Mouse (Mus musculus): Measurements from ENCODE around the gene Psip1. TPM values are rescaled to one million over a fixed set of nuclear protein-coding genes. Genes with fewer than 3 reads are reported as not detected.
"Not testable (repeated sequence)": the region's sequence is repeated elsewhere in the genome, so short reads cannot be mapped to it uniquely, and the experiment has no call there.

Psip1 gene
- polyA plus RNA-seq, 1 experiment from 2014 or later: 138 TPM

DNA sequence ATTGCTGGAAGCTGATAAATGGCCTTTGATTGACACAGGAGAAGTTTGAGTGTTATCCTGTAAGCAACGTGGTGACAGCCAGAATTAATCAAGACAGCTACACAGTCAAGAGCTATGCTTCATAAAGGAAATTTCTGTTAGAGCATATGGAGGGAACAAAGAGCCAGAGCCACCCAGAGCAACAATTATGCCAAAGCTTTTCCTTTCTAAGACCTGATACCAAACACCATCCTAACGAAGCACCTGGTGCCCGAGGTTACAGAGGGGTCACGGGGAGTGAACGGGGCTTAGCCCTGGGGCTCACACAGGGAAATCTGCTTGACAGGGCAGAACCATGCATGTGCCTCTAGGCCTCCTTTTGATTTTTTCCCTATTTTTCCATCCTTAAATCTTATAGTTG lies 35.8 kb upstream of the Psip1 start:
- Histone ChIP-seq H3K4me3 (replicated peaks) (no peak overlapping the region), H3K9me3 (replicated peaks) (no peaks in the 10 kb centered on the region), H3K36me3 (no peaks in the 10 kb centered on the region), H3K27me3 (no peaks in the 10 kb centered on the region), H3K4me1 (peaks cover 9% of the 10 kb centered on the region; the same call in 1 of the 2 replicates), H3K4me2 (replicated peaks) (no peak overlapping the region), H3K9ac (no peak overlapping the region), H3K27ac (replicated peaks) (no peak overlapping the region)
- no peak for ATAC-seq (ENCODE audit: insufficient number of reproducible peaks, low FRiP score, low TSS enrichment, low read depth)
- 24% methylated on average over 5 of the region's 5 CpGs for WGBS

DNA sequence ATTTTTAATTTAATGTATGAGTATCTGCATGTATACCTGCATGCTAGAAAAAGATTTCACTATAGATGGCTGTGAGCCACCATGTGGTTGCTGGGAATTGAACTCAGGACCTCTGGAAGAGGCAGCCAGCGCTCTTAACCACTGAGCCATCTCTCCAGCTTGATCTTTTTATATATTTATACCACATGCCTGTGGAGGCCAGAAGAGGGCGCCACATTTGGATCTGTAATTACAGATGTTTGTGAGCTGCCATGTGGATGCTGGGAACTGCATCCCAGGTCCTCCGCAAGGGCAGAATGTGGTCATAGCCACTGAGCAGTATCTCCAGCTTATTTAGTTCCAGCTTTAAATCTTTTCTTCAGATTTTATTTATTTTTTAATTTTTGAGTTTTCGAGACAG lies 34.0 kb upstream of the Psip1 start:
- H3K4me3 ChIP-seq (replicated peaks): no peak overlapping the region
- peaks cover 4% of the 10 kb centered on the region; the same call in 1 of the 2 replicates for H3K4me1 ChIP-seq
- H3K4me2 ChIP-seq (replicated peaks): no peak overlapping the region
- ATAC-seq (ENCODE audit: insufficient number of reproducible peaks, low FRiP score, low TSS enrichment, low read depth): no peak
- H3K36me3 ChIP-seq: no peaks in the 10 kb centered on the region
- no peak overlapping the region for H3K27ac ChIP-seq (replicated peaks)
- 83% methylated on average over 4 of the region's 4 CpGs for WGBS
- H3K27me3 ChIP-seq: no peaks in the 10 kb centered on the region
- H3K9ac ChIP-seq: no peak overlapping the region
- H3K9me3 ChIP-seq (replicated peaks): no peaks in the 10 kb centered on the region

DNA sequence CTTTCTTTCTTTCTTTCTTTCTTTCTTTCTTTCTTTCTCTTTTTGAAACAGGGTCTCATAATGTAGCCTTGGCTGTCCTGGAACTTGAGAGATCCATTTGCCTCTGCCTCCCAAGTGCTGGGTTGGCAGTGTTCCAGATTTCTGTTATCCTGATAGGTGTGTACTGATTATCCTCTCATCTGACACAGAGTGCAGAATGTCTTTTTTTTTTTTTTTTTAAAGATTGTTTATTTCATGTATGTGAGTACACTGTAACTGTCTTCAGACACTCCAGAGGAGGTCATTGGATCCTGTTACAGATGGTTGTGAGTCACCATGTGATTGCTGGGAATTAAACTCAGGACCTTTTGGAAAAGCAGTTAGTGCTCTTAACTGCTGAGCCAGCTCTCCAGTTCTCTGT lies 33.5 kb upstream of the Psip1 start:
- Histone ChIP-seq H3K4me2 (replicated peaks) (no peak overlapping the region), H3K4me3 (replicated peaks) (no peak overlapping the region), H3K4me1 (peaks cover 4% of the 10 kb centered on the region; the same call in 1 of the 2 replicates), H3K27me3 (no peaks in the 10 kb centered on the region), H3K36me3 (no peaks in the 10 kb centered on the region), H3K9me3 (replicated peaks) (no peaks in the 10 kb centered on the region), H3K9ac (no peak overlapping the region), H3K27ac (replicated peaks) (no peak overlapping the region)
- no peak for ATAC-seq (ENCODE audit: insufficient number of reproducible peaks, low FRiP score, low TSS enrichment, low read depth)

DNA sequence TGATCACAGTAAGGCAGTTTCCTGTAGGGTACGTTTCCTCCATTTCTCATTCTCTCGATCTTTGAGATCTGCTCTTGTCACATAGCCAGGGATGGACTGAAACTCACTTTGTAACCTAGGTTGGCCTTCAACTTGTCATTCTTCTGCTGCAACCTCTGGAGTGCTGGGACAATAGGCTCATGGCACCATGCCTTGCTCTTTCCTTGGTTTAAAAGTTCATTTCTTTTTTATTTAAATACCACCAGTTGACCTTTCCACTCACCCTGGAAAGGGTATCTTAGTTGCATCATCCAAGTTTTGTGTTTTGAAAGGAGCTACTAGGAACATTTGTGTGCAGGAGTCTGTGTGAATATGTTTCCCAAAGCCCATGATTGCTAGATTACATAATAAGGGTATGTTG lies 32.9 kb upstream of the Psip1 start:
- no peak overlapping the region for H3K4me2 ChIP-seq (replicated peaks)
- no peak overlapping the region for H3K9ac ChIP-seq
- no peak for ATAC-seq (ENCODE audit: insufficient number of reproducible peaks, low FRiP score, low TSS enrichment, low read depth)
- no peak overlapping the region for H3K27ac ChIP-seq (replicated peaks)
- 79% methylated on average over 2 of the region's 2 CpGs for WGBS
- no peaks in the 10 kb centered on the region for H3K9me3 ChIP-seq (replicated peaks)
- no peak overlapping the region for H3K4me3 ChIP-seq (replicated peaks)
- no peaks in the 10 kb centered on the region for H3K36me3 ChIP-seq
- H3K4me1 ChIP-seq: no peaks in the 10 kb centered on the region
- no peaks in the 10 kb centered on the region for H3K27me3 ChIP-seq

DNA sequence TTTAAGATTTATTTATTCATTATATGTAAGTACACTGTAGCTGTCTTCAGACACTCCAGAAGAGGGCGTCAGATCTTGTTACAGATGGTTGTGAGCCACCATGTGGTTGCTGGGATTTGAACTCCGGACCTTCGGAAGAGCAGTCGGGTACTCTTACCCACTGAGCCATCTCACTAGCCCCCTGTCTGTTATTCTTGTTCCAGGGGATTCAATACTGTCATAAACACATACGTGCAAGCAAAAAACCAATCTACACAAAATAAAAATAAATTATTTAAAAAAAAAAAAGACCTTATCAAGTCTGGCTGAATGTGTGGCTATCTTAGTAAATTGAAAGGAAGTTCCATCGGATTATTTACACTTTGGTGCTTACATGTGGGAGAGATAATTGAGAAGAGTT lies 29.9 kb upstream of the Psip1 start:
- WGBS: 89% methylated on average over 5 of the region's 6 CpGs
- not testable (repeated sequence) for H3K36me3 ChIP-seq

DNA sequence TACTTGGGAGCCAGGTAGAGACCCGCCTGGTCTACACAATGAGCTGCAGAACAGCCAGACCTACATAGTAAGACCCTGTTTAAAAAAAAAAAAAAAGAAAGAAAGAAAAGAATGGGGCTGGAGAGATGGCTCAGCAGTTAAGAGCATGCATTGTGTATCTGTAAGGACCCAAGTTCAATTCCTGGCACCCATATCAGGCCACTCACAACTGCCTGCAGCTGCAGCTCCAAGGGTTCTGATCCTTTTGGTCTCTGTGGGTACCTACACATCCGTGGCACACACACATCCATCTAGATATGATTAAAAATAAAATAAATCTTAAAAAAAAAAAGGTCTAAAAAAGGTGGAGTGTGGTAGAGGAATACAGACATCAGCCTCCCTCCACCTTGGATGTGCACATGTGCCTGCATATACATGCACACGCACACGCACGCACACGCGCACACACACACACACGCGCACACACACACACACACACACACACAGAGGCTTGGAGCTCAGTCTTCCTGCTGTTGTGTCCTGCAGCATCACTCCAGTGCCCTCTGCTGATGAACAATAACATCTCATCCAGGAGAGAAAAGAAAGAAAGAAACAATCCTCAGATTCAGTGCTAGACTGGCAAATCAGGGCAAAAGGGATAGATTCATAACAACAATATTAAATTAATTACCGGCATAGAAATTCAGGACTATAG lies 28.9 kb upstream of the Psip1 start:
- H3K9ac ChIP-seq: no peak overlapping the region
- no peaks in the 10 kb centered on the region for H3K9me3 ChIP-seq (replicated peaks)
- 87% methylated on average over 10 of the region's 10 CpGs for WGBS
- no peak overlapping the region for H3K27ac ChIP-seq (replicated peaks)
- H3K4me1 ChIP-seq: no peaks in the 10 kb centered on the region
- no peaks in the 10 kb centered on the region for H3K27me3 ChIP-seq
- H3K4me2 ChIP-seq (replicated peaks): no peak overlapping the region
- H3K36me3 ChIP-seq: no peaks in the 10 kb centered on the region
- H3K4me3 ChIP-seq (replicated peaks): no peak overlapping the region
- no peak for ATAC-seq (ENCODE audit: insufficient number of reproducible peaks, low FRiP score, low TSS enrichment, low read depth)

More for the DNA sequence above, 29.9 kb upstream of the Psip1 start:
- ATAC-seq (ENCODE audit: insufficient number of reproducible peaks, low FRiP score, low TSS enrichment, low read depth); H3K9me3 ChIP-seq (replicated peaks); H3K27me3 ChIP-seq; H3K9ac ChIP-seq; H3K4me2 ChIP-seq (replicated peaks); H3K27ac ChIP-seq (replicated peaks); H3K4me3 ChIP-seq (replicated peaks); H3K4me1 ChIP-seq: not testable (repeated sequence)

DNA sequence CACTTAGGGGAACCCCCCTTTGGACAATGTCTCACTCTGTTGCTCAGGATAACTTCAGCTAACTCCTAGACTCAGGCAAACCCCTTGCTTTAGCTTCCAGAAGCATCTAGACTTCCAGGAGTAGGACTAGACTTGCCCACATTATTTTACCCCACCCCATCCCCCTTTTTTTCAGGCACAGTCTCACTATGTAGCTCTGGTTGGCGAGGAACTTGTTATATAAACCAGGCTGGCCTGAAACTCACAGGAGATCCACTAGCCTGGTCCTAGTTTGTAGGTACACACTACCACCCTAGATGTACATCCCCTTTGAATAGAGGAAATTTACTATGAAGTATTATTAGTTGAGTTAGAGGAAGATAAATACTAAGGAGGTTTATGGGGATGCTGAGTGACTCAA lies 27.9 kb upstream of the Psip1 start:
- ATAC-seq (ENCODE audit: insufficient number of reproducible peaks, low FRiP score, low TSS enrichment, low read depth): peak; percentile 24; the same call in 1 of the 2 replicates
- Histone ChIP-seq H3K4me3 (replicated peaks) (no peak overlapping the region), H3K4me1 (no peaks in the 10 kb centered on the region), H3K27ac (replicated peaks) (no peak overlapping the region), H3K4me2 (replicated peaks) (no peak overlapping the region), H3K36me3 (no peaks in the 10 kb centered on the region), H3K9me3 (replicated peaks) (no peaks in the 10 kb centered on the region), H3K27me3 (no peaks in the 10 kb centered on the region), H3K9ac (no peak overlapping the region)
- 80% methylated on average over 1 of the region's 1 CpGs for WGBS

DNA sequence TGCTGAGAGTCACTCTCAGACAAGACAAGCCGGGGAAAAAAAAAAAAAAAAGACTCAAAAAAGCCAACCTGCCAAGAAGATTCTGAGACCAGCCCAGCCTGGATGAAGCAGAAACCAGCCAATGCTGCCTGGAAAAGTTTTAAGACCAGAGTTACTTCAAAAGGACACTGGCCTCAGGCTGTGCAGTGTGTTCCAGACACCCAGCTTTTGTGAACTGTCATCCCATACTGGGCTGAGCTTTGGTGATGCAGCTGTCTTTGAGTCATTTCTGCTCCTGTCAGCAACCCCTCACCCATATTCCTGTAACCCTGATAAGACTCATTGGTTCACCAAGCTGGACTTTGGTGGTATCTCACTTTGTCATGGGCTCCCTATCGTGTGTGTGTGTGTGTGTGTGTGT lies 26.4 kb upstream of the Psip1 start:
- H3K4me1 ChIP-seq: no peaks in the 10 kb centered on the region
- no peak overlapping the region for H3K9ac ChIP-seq
- H3K27me3 ChIP-seq: no peaks in the 10 kb centered on the region
- no peak overlapping the region for H3K4me2 ChIP-seq (replicated peaks)
- no peak overlapping the region for H3K27ac ChIP-seq (replicated peaks)
- H3K9me3 ChIP-seq (replicated peaks): no peaks in the 10 kb centered on the region
- no peak overlapping the region for H3K4me3 ChIP-seq (replicated peaks)
- 44% methylated on average over 2 of the region's 2 CpGs for WGBS
- ATAC-seq (ENCODE audit: insufficient number of reproducible peaks, low FRiP score, low TSS enrichment, low read depth): no peak
- no peaks in the 10 kb centered on the region for H3K36me3 ChIP-seq

DNA sequence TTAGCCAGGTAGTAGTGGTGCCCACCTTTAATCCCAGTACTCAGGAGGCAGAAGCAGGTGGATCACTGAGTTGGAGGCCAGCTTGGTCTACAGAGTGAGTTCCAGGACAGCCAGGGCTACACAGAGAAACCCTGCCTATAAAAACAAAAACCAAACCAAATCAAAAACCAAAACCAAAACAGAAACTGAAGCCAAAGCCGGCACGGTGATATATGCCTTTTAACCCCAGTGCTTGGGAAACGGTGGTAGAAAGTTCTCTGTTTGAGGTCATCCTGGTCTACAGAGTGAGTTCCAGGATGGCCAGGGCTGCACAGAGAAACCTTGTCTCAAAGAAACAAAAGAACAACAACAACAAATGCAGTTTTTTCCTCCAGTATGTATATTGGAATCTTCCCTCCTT lies 26.0 kb upstream of the Psip1 start:
- no peak overlapping the region for H3K27ac ChIP-seq (replicated peaks)
- H3K9me3 ChIP-seq (replicated peaks): no peaks in the 10 kb centered on the region
- H3K4me3 ChIP-seq (replicated peaks): no peak overlapping the region
- no peaks in the 10 kb centered on the region for H3K27me3 ChIP-seq
- 83% methylated on average over 3 of the region's 3 CpGs for WGBS
- H3K9ac ChIP-seq: no peak overlapping the region
- no peak overlapping the region for H3K4me2 ChIP-seq (replicated peaks)
- ATAC-seq (ENCODE audit: insufficient number of reproducible peaks, low FRiP score, low TSS enrichment, low read depth): no peak
- no peaks in the 10 kb centered on the region for H3K36me3 ChIP-seq
- H3K4me1 ChIP-seq: no peaks in the 10 kb centered on the region

DNA sequence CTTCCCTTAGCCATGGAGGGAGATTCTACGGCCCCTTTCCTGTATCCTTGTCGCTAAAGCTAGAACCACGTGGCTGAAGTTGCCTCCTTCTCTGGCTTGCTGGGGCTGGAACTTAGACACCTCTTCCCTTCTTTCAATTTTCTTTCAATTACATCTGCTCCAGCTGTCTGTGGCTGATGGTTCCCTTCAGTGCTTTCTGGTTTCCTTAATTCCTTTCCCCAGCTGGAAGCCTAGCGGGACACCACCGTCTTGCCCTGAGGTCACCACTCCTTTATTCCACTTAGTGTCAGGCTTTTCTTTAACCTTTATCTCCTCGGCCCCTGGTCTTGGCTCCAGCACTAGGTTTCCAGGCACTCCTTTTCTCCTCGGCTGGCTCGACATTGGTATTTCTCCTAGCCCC lies 24.8 kb upstream of the Psip1 start:
- ATAC-seq (ENCODE audit: insufficient number of reproducible peaks, low FRiP score, low TSS enrichment, low read depth): no peak
- Histone ChIP-seq H3K4me2 (replicated peaks) (no peak overlapping the region), H3K4me1 (no peaks in the 10 kb centered on the region), H3K4me3 (replicated peaks) (no peak overlapping the region), H3K27ac (replicated peaks) (no peak overlapping the region), H3K9ac (no peak overlapping the region), H3K9me3 (replicated peaks) (no peaks in the 10 kb centered on the region), H3K27me3 (no peaks in the 10 kb centered on the region), H3K36me3 (no peaks in the 10 kb centered on the region)
- WGBS: 44% methylated on average over 8 of the region's 8 CpGs

DNA sequence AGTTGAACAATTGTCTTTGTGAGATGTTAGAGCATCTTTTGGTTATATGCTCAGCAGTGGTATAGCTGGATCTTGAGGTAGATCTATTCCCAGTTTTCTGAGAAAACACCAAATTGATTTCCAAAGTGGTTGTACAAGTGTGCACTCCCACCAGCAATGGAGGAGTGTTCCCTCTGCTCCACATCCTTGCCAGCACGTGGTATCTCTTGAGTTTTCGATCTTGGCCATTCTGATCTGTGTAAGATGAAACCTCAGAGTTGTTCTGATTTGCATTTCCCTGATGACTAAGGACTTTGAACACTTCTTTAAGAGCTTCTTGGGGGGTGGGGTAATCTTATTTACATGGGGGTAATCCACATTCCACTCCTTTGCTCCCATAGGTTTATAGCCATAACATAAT lies 23.3 kb upstream of the Psip1 start:
- 27% methylated on average over 2 of the region's 2 CpGs for WGBS
- Histone ChIP-seq H3K4me2 (replicated peaks) (no peak overlapping the region), H3K4me1 (no peaks in the 10 kb centered on the region), H3K27ac (replicated peaks) (no peak overlapping the region), H3K9me3 (replicated peaks) (no peaks in the 10 kb centered on the region), H3K27me3 (no peaks in the 10 kb centered on the region), H3K9ac (no peak overlapping the region), H3K4me3 (replicated peaks) (no peak overlapping the region), H3K36me3 (no peaks in the 10 kb centered on the region)
- no peak for ATAC-seq (ENCODE audit: insufficient number of reproducible peaks, low FRiP score, low TSS enrichment, low read depth)

DNA sequence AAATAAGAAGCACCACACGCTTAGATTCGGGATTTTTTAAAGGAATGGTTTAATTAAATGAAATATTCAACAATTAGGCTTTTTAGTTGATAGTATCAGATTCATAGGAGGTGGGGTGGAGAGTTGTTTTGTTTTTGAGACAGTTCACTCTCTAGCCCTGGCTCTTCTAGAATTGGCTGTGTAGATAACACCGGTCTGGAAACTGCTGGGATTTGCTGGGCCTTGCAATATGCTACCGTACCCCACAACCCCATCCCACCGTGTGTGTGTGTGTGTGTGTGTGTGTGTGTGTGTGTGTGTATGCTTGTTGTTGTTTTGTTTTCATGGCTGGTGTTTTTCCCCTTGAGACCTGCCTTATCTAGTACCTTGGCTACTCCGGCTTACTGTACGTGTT lies 14.8 kb upstream of the Psip1 start:
- no peak overlapping the region for H3K27ac ChIP-seq (replicated peaks)
- H3K9me3 ChIP-seq (replicated peaks): no peaks in the 10 kb centered on the region
- H3K4me3 ChIP-seq (replicated peaks): peak overlapping the region; percentile 35
- H3K27me3 ChIP-seq: no peaks in the 10 kb centered on the region
- peak overlapping the region; percentile 53 for H3K4me2 ChIP-seq (replicated peaks)
- no peaks in the 10 kb centered on the region for H3K36me3 ChIP-seq
- no peak overlapping the region for H3K9ac ChIP-seq
- H3K4me1 ChIP-seq: peaks cover 5% of the 10 kb centered on the region
- WGBS: 44% methylated on average over 7 of the region's 7 CpGs
- ATAC-seq (ENCODE audit: insufficient number of reproducible peaks, low FRiP score, low TSS enrichment, low read depth): no peak
